Mouse (Mus musculus) heart, adult 2 months (tissue): ENCODE data around the gene Slc22a7. TPM values are rescaled to one million over a fixed set of nuclear protein-coding genes. Genes with fewer than 3 reads are reported as not detected.

Source experiments
- DNase-seq, 2 experiments: peaks; one replicate each; pipeline ENCODE4 v3.0.0; 2021
- H3K27ac ChIP-seq: fragments of 200-600 bp; 2 replicates; pipeline ENCODE4 v1.8.1; 2022
- H3K27me3 ChIP-seq: fragments of 200-500 bp; 2 replicates; pipeline ENCODE4 v1.6.1; 2012; ENCODE audit warnings: mild to moderate bottlenecking, low read length, inconsistent platforms, mixed read lengths; ENCODE audit not compliant: control insufficient read depth, insufficient read depth
- H3K36me3 ChIP-seq: fragments of 200-500 bp; 2 replicates; pipeline ENCODE4 v1.6.1; 2012; ENCODE audit warnings: low read length, inconsistent platforms; ENCODE audit not compliant: control insufficient read depth, insufficient read depth
- H3K4me1 ChIP-seq: fragments of 200-500 bp; 2 replicates; pipeline ENCODE4 v1.6.1; 2011; ENCODE audit warnings: low read length; ENCODE audit not compliant: control insufficient read depth, insufficient read depth
- H3K4me3 ChIP-seq: fragments of 200-600 bp; 2 replicates; pipeline ENCODE4 v1.8.1; 2022
- H3K79me2 ChIP-seq: fragments of 200-500 bp; replicated peaks from 2 replicates; pipeline ENCODE4 v1.6.1; 2012; ENCODE audit warnings: mild to moderate bottlenecking, inconsistent platforms, low read length, moderate library complexity, mixed read lengths; ENCODE audit not compliant: control insufficient read depth, insufficient read depth
- H3K9ac ChIP-seq: fragments of 200-500 bp; 2 replicates; pipeline ENCODE4 v1.6.1; 2012; ENCODE audit warnings: low read depth, mild to moderate bottlenecking, control low read depth, inconsistent platforms, low read length, mixed read lengths
- CTCF ChIP-seq: fragments of 200-600 bp; IDR thresholded peaks from 2 replicates; pipeline ENCODE4 v1.8.1; 2022; ENCODE audit warnings: antibody characterized with exemption, mild to moderate bottlenecking, moderate library complexity
- EP300 ChIP-seq: fragments of 200-500 bp; IDR thresholded peaks from 2 replicates; pipeline ENCODE4 v1.6.1; 2011; ENCODE audit warnings: low read depth, low read length, control low read depth; ENCODE audit not compliant: insufficient read depth
- POLR2A ChIP-seq: fragments of 200-500 bp; IDR thresholded peaks from 2 replicates; pipeline ENCODE4 v1.6.1; 2011; ENCODE audit warnings: mild to moderate bottlenecking, low read depth, low read length, control low read depth; ENCODE audit not compliant: insufficient read depth
- WGBS: fragments of 180-500 bp; shearing (Covaris S2); methylation state at CpG from one replicate; pipeline ENCODE4 v1.1.7; 2018; 5-methylcytosine and 5-hydroxymethylcytosine counted together
- intact Hi-C: fragments of 180-260 bp; cut with DNase I; formaldehyde crosslinking; loops from one replicate; pipeline ENCODE4 v1.15.1; 2025
- polyA plus RNA-seq: library from polyadenylated mRNA; depleted of rRNA; stranded (reverse); fragments of >200 nt; gene quantifications from 2 replicates; pipeline ENCODE4 v1.2.3, GENCODE M21; 2012; rRNA removed
- total RNA-seq, 2 experiments: library from RNA; stranded (reverse); gene quantifications; 2 replicates each; pipeline ENCODE4 v1.2.3; 2021

Slc22a7 gene
- total and polyA plus RNA-seq, 3 experiments, result not detected

DNA sequence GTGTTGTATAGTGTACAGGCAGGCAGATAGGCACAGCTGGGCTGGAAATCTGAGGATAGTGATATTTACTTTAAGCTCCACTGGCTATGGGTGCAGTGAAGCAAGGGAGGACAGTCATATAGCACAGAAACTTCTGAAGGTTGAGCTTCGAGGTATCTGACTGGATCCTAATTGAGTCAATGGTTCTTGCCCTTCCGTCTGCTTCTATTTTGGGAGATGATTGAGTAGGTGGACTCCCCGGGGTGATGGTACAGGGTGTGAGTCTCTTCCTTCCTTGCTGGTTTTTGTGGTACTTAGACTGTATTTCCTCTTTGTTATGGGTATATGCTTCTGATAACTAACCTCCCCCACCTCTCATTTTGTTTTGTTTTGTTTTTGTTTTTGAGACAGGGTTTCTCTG, 50.1 kb downstream of the Slc22a7 start:
- H3K27me3 ChIP-seq, result no peaks in the 10 kb centered on the region
- TF ChIP-seq CTCF, result no peak
- TF ChIP-seq POLR2A, result no peak
- no peak overlapping the region for H3K27ac ChIP-seq
- peaks cover 2% of the 10 kb centered on the region; the same call in 1 of the 2 replicates for H3K4me1 ChIP-seq
- H3K36me3 ChIP-seq, result peaks cover 4% of the 10 kb centered on the region
- 34% methylated on average over 3 of the region's 3 CpGs for whole genome bisulfite sequencing
- H3K4me3 ChIP-seq, result no peak overlapping the region
- no peak for DNase-seq
- 0 out of 2 replicates have a peak, but pooled peaks cover 1% of the 10 kb centered on the region for H3K79me2 ChIP-seq
- no peak overlapping the region for H3K9ac ChIP-seq
- intact Hi-C loops, result no loop called here

DNA sequence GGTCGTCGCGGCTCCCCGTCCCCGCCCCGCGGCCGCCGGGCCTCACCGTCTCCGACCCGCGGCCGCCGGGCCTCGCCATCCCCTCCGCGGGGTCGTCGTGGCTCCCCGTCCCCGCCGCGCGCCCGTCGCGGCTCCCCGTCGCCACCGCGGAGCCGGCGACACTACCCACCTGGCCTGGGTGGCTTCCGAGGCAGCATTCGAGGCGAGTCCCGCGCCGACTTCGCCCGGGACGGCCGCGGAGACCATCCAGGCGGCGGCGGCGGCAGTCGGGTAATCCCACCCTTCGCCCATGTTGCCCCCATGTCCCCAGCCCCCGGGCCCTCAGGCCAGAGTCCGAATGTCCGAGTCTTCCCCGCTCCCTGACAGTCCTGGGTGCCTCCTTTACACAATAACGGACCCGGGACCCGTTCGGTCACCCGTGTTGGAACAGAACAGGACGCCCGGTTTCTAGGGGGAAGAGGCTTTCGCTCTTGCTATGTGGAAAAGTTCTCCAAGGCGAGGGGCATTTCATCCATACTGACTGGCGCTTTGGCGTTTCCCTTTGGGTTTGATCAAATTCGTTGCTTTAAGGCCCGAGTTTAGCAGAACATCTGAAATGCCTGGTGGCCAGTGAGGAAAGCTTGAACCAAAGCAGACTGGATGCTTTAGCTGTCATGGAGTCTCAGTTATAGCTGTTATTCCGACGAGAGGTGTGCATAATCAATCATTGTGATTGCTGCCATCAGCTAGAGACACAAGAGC, 54.0 kb downstream of the Slc22a7 start:
- Histone ChIP-seq H3K9ac (peak overlapping the region; percentile 97), H3K27me3 (no peaks in the 10 kb centered on the region), H3K4me3 (peak overlapping the region; percentile 80), H3K79me2 (0 out of 2 replicates have a peak, but pooled peaks cover 1% of the 10 kb centered on the region), H3K36me3 (peaks cover 4% of the 10 kb centered on the region), H3K4me1 (peaks cover 2% of the 10 kb centered on the region; the same call in 1 of the 2 replicates), H3K27ac (peak overlapping the region; percentile 81)
- DNase-seq, result peak in 1 of 2 experiments; percentile 64
- intact Hi-C loops, result loop anchor here (5.0 kb wide), 2 partner anchors 117 to 137 kb away; partner anchors contain the start of genes Polr1c and Yipf3
- WGBS, result 1% methylated on average over 70 of the region's 70 CpGs
- TF ChIP-seq CTCF (no peak), POLR2A (no peak), EP300 (no peak)

DNA sequence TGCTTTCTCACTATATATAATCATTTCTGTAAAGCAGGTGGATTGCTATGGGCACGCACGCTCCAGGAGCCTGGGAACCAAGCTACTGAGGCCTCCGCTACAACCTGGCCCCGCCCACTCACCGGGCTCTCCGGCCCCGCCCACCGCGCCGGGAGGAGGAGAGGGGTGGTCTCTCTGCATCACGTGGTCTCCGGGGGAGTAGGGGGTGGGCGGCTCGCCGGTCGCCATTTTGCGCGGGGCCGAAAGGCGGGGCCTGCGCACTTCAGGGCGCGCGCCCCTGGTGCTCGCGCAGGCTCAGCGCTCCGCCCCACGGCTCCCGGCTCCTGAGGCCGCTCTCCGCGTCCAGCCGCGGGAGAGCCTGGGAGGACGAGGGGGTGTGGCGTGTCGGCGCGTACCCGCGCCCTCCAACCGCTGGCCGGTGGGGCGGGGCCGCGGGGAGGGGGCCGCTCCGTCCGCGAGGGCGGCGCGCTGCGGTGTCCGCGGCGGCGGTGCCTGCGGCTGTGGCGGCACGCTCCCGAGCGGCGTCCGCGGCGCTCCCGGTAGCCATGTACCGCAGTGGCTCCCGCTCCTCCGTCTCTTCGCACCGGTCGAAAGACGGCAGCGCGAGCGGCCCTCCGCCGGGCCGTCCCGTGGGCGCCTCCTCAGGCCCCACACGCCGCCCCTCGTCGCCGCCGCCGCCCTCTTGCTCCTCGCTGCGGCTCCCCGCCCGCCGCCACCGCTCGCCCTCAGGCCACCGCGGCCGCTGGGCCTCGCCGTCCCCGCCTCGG, 54.8 kb downstream of the Slc22a7 start, which contains the start of gene Zfp318:
TSS of gene Zfp318 (plus strand) at position 438 of the 767 bp plus-strand sequence.
- H3K79me2 ChIP-seq, result no peaks in the 10 kb centered on the region
- DNase-seq, result peak; percentile 98 to 99
- peak within 1 kb of the TSS; percentile 97 for H3K9ac ChIP-seq
- peaks cover 4% of the 10 kb centered on the region for H3K36me3 ChIP-seq
- peak within 1 kb of the TSS; percentile 81 for H3K27ac ChIP-seq
- TF ChIP-seq EP300, result no peak
- TF ChIP-seq CTCF, result peak; percentile 37
- peak; percentile 53 for TF ChIP-seq POLR2A
- peak within 1 kb of the TSS; percentile 80 for H3K4me3 ChIP-seq
- intact Hi-C loops, result loop anchor here (2.0 to 5.0 kb wide), 3 partner anchors 55 to 136 kb away; partner anchors contain the start of genes Abcc10, Polr1c and Yipf3
- H3K4me1 ChIP-seq, result peaks cover 2% of the 10 kb centered on the region; the same call in 1 of the 2 replicates
- under 1% methylated on average over 85 of the region's 105 CpGs for WGBS
- no peaks in the 10 kb centered on the region for H3K27me3 ChIP-seq

Other genes with a start within 250 kb of the Slc22a7 start
- 1 to 10 TPM; 8.2 to 8.3 TPM for gene Polh, start 235.8 kb downstream of the Slc22a7 start, total RNA-seq
- 3.5 and 4.6 TPM in 2 replicates for gene Polh, start 235.8 kb downstream of the Slc22a7 start, polyA plus RNA-seq
- 10 to 100 TPM; 21.5 to 22.0 TPM for gene Xpo5, start 235.7 kb downstream of the Slc22a7 start, total RNA-seq
- gene Xpo5, start 235.7 kb downstream of the Slc22a7 start, polyA plus RNA-seq, result 14.2 and 21.5 TPM in 2 replicates
- 10 to 100 TPM; 20.2 to 24.7 TPM for gene Polr1c, start 190.4 kb downstream of the Slc22a7 start, total RNA-seq
- 19.1 and 25.8 TPM in 2 replicates for gene Polr1c, start 190.4 kb downstream of the Slc22a7 start, polyA plus RNA-seq
- gene Yipf3, start 190.4 kb downstream of the Slc22a7 start, total RNA-seq, result 10 to 100 TPM; 72.4 to 82.8 TPM
- 136 and 142 TPM in 2 replicates for gene Yipf3, start 190.4 kb downstream of the Slc22a7 start, polyA plus RNA-seq
- gene Lrrc73, start 184.9 kb downstream of the Slc22a7 start, total RNA-seq, result under 1 TPM; 0.21 to 0.34 TPM
- gene Lrrc73, start 184.9 kb downstream of the Slc22a7 start, polyA plus RNA-seq, result 0.59 and 0.70 TPM in 2 replicates
- gene Tjap1, start 155.4 kb downstream of the Slc22a7 start, total RNA-seq, result 10 to 100 TPM; 28.3 to 34.7 TPM
- 35.8 and 39.1 TPM in 2 replicates for gene Tjap1, start 155.4 kb downstream of the Slc22a7 start, polyA plus RNA-seq
- under 1 TPM; 0.23 to 0.39 TPM for gene Dlk2, start 141.0 kb downstream of the Slc22a7 start, total RNA-seq
- 0.35 and 0.74 TPM in 2 replicates for gene Dlk2, start 141.0 kb downstream of the Slc22a7 start, polyA plus RNA-seq
- 1 to 10 TPM; 3.9 to 4.0 TPM for gene Abcc10, start 110.1 kb downstream of the Slc22a7 start, total RNA-seq
- gene Abcc10, start 110.1 kb downstream of the Slc22a7 start, polyA plus RNA-seq, result 9.1 and 13.4 TPM in 2 replicates
- 10 to 100 TPM; 14.9 to 15.6 TPM for gene Zfp318, start 54.7 kb downstream of the Slc22a7 start, total RNA-seq
- 7.1 and 11.8 TPM in 2 replicates for gene Zfp318, start 54.7 kb downstream of the Slc22a7 start, polyA plus RNA-seq
- gene Crip3, start 9.5 kb downstream of the Slc22a7 start, total RNA-seq, result under 1 TPM; 0.76 to 0.82 TPM
- gene Crip3, start 9.5 kb downstream of the Slc22a7 start, polyA plus RNA-seq, result 3.5 and 3.8 TPM in 2 replicates
- gene Ttbk1, start 49.2 kb upstream of the Slc22a7 start, total RNA-seq, result under 1 TPM; 0.16 to 0.23 TPM
- gene Ttbk1, start 49.2 kb upstream of the Slc22a7 start, polyA plus RNA-seq, result 0.21 and 0.23 TPM in 2 replicates
- 1 to 10 TPM; 1.8 to 1.9 TPM for gene Dnph1, start 58.3 kb upstream of the Slc22a7 start, total RNA-seq
- 0.80 and 0.97 TPM in 2 replicates for gene Dnph1, start 58.3 kb upstream of the Slc22a7 start, polyA plus RNA-seq
- gene Cul9, start 107.9 kb upstream of the Slc22a7 start, total RNA-seq, result 10 to 100 TPM; 21.6 to 21.9 TPM
- gene Cul9, start 107.9 kb upstream of the Slc22a7 start, polyA plus RNA-seq, result 20.1 and 22.7 TPM in 2 replicates
- gene Srf, start 117.7 kb upstream of the Slc22a7 start, total RNA-seq, result 100 to 1,000 TPM in 1 of 2 experiments, 10 to 100 TPM in 1; 91.5 to 106 TPM
- 223 and 227 TPM in 2 replicates for gene Srf, start 117.7 kb upstream of the Slc22a7 start, polyA plus RNA-seq
- 1 to 10 TPM; 2.6 TPM for gene Ptk7, start 191.0 kb upstream of the Slc22a7 start, total RNA-seq
- gene Ptk7, start 191.0 kb upstream of the Slc22a7 start, polyA plus RNA-seq, result 2.8 and 3.1 TPM in 2 replicates
- gene Klc4, start 207.6 kb upstream of the Slc22a7 start, total RNA-seq, result 10 to 100 TPM; 23.5 to 25.7 TPM
- 20.9 and 22.3 TPM in 2 replicates for gene Klc4, start 207.6 kb upstream of the Slc22a7 start, polyA plus RNA-seq
- gene Mrpl2, start 207.8 kb upstream of the Slc22a7 start, total RNA-seq, result 100 to 1,000 TPM; 112 to 132 TPM
- gene Mrpl2, start 207.8 kb upstream of the Slc22a7 start, polyA plus RNA-seq, result 71.5 and 87.8 TPM in 2 replicates
- 10 to 100 TPM; 16.8 to 18.4 TPM for gene Cul7, start 211.9 kb upstream of the Slc22a7 start, total RNA-seq
- gene Cul7, start 211.9 kb upstream of the Slc22a7 start, polyA plus RNA-seq, result 23.4 and 24.7 TPM in 2 replicates
- 10 to 100 TPM; 10.7 to 11.3 TPM for gene Rrp36, start 235.9 kb upstream of the Slc22a7 start, total RNA-seq
- 19.4 and 24.3 TPM in 2 replicates for gene Rrp36, start 235.9 kb upstream of the Slc22a7 start, polyA plus RNA-seq
- 10 to 100 TPM; 45.4 to 50.3 TPM for gene Mea1, start 240.3 kb upstream of the Slc22a7 start, total RNA-seq
- 35.3 and 37.8 TPM in 2 replicates for gene Mea1, start 240.3 kb upstream of the Slc22a7 start, polyA plus RNA-seq
- gene Klhdc3, start 242.5 kb upstream of the Slc22a7 start, total RNA-seq, result 10 to 100 TPM; 57.3 to 68.9 TPM
- 91.8 and 105 TPM in 2 replicates for gene Klhdc3, start 242.5 kb upstream of the Slc22a7 start, polyA plus RNA-seq